Mouse (Mus musculus) lung, postnatal 0 days (tissue): Measurements from ENCODE around the gene Ctse.

ENCODE experiments used
- CTCF ChIP-seq: IDR thresholded peaks from 2 replicates; pipeline ENCODE4 v1.5.1; 2016; ENCODE audit warnings: antibody characterized with exemption, mild to moderate bottlenecking
- EP300 ChIP-seq: IDR thresholded peaks from 2 replicates; pipeline ENCODE4 v1.6.1; 2016; ENCODE audit warnings: antibody characterized with exemption, mild to moderate bottlenecking, control low read depth

DNA sequence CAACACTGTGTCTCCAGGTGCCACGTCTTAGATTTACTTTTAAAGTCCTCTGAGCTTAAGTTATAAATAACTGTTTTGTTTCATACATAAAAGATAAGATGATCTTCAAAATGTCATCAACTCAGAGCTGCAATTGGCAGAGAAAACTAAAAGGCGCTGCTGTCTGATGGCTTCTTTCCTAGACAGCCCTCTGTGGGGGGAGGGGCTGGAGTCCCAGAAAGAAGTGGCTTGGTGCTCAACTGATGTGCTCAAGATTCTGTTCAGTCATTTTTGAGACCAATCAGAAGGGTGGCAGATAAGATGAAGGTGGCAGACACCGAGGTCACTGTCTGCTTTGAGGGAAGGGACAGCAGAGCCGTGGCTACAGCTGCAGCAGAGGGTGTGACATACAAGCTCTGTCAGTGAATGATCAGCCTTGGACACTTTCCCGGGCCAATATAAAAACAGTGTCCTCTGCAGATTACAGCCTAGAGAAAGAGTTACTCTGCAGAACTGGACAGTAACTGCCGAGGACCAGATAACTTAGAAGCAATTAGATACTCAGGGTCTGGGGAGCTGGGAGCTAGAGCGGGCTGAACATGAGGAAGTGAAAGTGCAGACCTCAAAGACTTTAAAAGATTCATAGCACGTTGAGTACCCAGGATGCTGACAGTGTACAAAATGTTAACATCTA lies 64.1 kb downstream of the Ctse start:
- TF ChIP-seq CTCF (no peak), EP300 (no peak)
